Mouse (Mus musculus): ENCODE data around the gene Loxl1. TPM values are rescaled to one million over a fixed set of nuclear protein-coding genes. Genes with fewer than 3 reads are reported as not detected.
A peak's percentile ranks its signal among the peaks of the same experiment; 100 is the strongest.
"Not testable (repeated sequence)": the region's sequence is repeated elsewhere in the genome, so short reads cannot be mapped to it uniquely, and the experiment has no call there.

Gene Loxl1
- total RNA-seq, 2 experiments from 2014 or later: 12.3 to 14.1 TPM

- DNase-seq (ENCODE audit: low spot score): peak; percentile 95
Observed at GRCm38 (mm10) chr9:58253033-58253804, 59.8 kb downstream of the Loxl1 start, which contains the start of gene Stoml1. Gene Stoml1, plus strand, starts transcription at chr9:58253164.

GRCm38 (mm10) chr9:58250730-58251129 lies 62.3 kb downstream of the Loxl1 start:
- DNase-seq (ENCODE audit: low spot score): not testable (repeated sequence)

GRCm38 (mm10) chr9:58250322-58250721 lies 62.7 kb downstream of the Loxl1 start:
- no peak for DNase-seq (ENCODE audit: low spot score)

- DNase-seq (ENCODE audit: low spot score): peak; percentile 78
Observed at GRCm38 (mm10) chr9:58249592-58250192, 63.3 kb downstream of the Loxl1 start, which contains the start of gene Pml. Gene Pml, minus strand, starts transcription at chr9:58249786.

- DNase-seq (ENCODE audit: low spot score): no peak
Observed at GRCm38 (mm10) chr9:58248746-58249413, 64.1 kb downstream of the Loxl1 start.

GRCm38 (mm10) chr9:58247064-58247759 lies 65.8 kb downstream of the Loxl1 start:
- DNase-seq (ENCODE audit: low spot score): peak; percentile 63

GRCm38 (mm10) chr9:58246083-58246591 lies 66.8 kb downstream of the Loxl1 start:
- DNase-seq (ENCODE audit: low spot score): no peak

GRCm38 (mm10) chr9:58243696-58244095 lies 69.3 kb downstream of the Loxl1 start:
- no peak for DNase-seq (ENCODE audit: low spot score)

- DNase-seq (ENCODE audit: low spot score): no peak
Observed at GRCm38 (mm10) chr9:58242696-58243095, 70.3 kb downstream of the Loxl1 start.

- DNase-seq (ENCODE audit: low spot score): no peak
Observed at GRCm38 (mm10) chr9:58241780-58242485, 71.1 kb downstream of the Loxl1 start.

Other genes starting within 250 kb of the Loxl1 start
- under 1 TPM; 0.16 to 0.90 TPM for gene Stra6, start 249.4 kb downstream of the Loxl1 start, total RNA-seq (2021)
- gene Ccdc33, start 194.4 kb downstream of the Loxl1 start, total RNA-seq (2021): not detected
- 10 to 100 TPM; 15.6 to 20.8 TPM for gene Islr, start 108.9 kb downstream of the Loxl1 start, total RNA-seq (2021)
- gene Islr2, start 108.9 kb downstream of the Loxl1 start, total RNA-seq (2021): 1 to 10 TPM; 1.6 to 1.9 TPM
- 1 to 10 TPM; 3.2 to 4.7 TPM for gene Pml, start 63.4 kb downstream of the Loxl1 start, total RNA-seq (2021)
- gene Stoml1, start 60.0 kb downstream of the Loxl1 start, total RNA-seq (2021): 1 to 10 TPM; 6.8 to 7.3 TPM
- not detected for gene Tbc1d21, start 57.3 kb upstream of the Loxl1 start, total RNA-seq (2021)
- gene Insyn1, start 175.4 kb upstream of the Loxl1 start, total RNA-seq (2021): 10 to 100 TPM; 24.5 to 31.0 TPM
- 10 to 100 TPM in 1 of 2 experiments, 1 to 10 TPM in 1; 8.5 to 13.5 TPM for gene Cd276, start 242.3 kb upstream of the Loxl1 start, total RNA-seq (2021)

All from gastrocnemius, adult 18-20 months (tissue).